Mouse (Mus musculus) forebrain, postnatal 0 days (tissue): ENCODE measurements around the gene Naa38. TPM values are rescaled to one million over a fixed set of nuclear protein-coding genes. Genes with fewer than 3 reads are reported as not detected.

Experiments used
- ATAC-seq: fragments of 200-750 bp; cut with Nextera tagmentation; 2 replicates; pipeline ENCODE4 v1.8.0; 2017; ENCODE audit warnings: mild to moderate bottlenecking, moderate library complexity
- DNase-seq: peaks from one replicate; pipeline ENCODE4 v3.0.0-alpha.2; 2015
- H3K27ac ChIP-seq: fragments of 300-500 bp; sonication (generic); 2 replicates; pipeline ENCODE4 v1.5.1; 2014; ENCODE audit warnings: low read depth, mild to moderate bottlenecking, antibody characterized with exemption, low read length, moderate library complexity, mixed read lengths
- H3K27me3 ChIP-seq: fragments of 300-500 bp; sonication (generic); 2 replicates; pipeline ENCODE4 v1.6.1; 2014; ENCODE audit warnings: mild to moderate bottlenecking, low read length, mixed read lengths; ENCODE audit not compliant: insufficient read depth
- H3K36me3 ChIP-seq: fragments of 300-500 bp; sonication (generic); 2 replicates; pipeline ENCODE4 v1.6.1; 2014; ENCODE audit warnings: mild to moderate bottlenecking, moderate library complexity; ENCODE audit not compliant: insufficient read depth
- H3K4me1 ChIP-seq: fragments of 300-500 bp; sonication (generic); 2 replicates; pipeline ENCODE4 v1.6.1; 2014; ENCODE audit warnings: antibody characterized with exemption; ENCODE audit not compliant: insufficient read depth
- H3K4me2 ChIP-seq: fragments of 300-500 bp; sonication (generic); 2 replicates; pipeline ENCODE4 v1.6.1; 2014; ENCODE audit warnings: low read depth, mild to moderate bottlenecking, moderate library complexity
- H3K4me3 ChIP-seq: fragments of 300-500 bp; sonication (generic); 2 replicates; pipeline ENCODE4 v1.5.1; 2014; ENCODE audit warnings: low read depth, low read length, mixed read lengths
- H3K9ac ChIP-seq: fragments of 300-500 bp; sonication (generic); 2 replicates; pipeline ENCODE4 v1.6.1; 2014; ENCODE audit warnings: mild to moderate bottlenecking
- H3K9me3 ChIP-seq: fragments of 300-500 bp; sonication (generic); 2 replicates; pipeline ENCODE4 v1.6.1; 2016; ENCODE audit warnings: low read length
- CTCF ChIP-seq: sonication (generic); IDR thresholded peaks from 2 replicates; pipeline ENCODE4 v1.5.1; 2016; ENCODE audit warnings: antibody characterized with exemption, control low read depth, low read depth
- WGBS: fragments of 180-500 bp; shearing (Covaris S2); extraction: QIAGEN DNeasy Blood & Tissue Kit; methylation state at CpG from one replicate; pipeline ENCODE4 v1.1.7; 2014; 5-methylcytosine and 5-hydroxymethylcytosine counted together
- polyA plus RNA-seq: library from polyadenylated mRNA; unstranded; fragments of >200 nt; fragmentation: Nextera tagmentation; extraction: Ambion mirVana; gene quantifications from 2 replicates; pipeline ENCODE4 v1.2.1, GENCODE M21; 2015
- total RNA-seq: library from RNA; depleted of rRNA; stranded (reverse); fragments of >200 nt; gene quantifications from 2 replicates; pipeline ENCODE4 v1.2.3, GENCODE M21; 2014

Naa38 gene
- total and polyA plus RNA-seq, 2 experiments from 2014 or later, result 47.7 to 125 TPM

GRCm38 (mm10) chr11:69373223-69373965, 21.9 kb upstream of the Naa38 start:
- ATAC-seq (no peak), DNase-seq (no peak)
- peak overlapping the region; percentile 80; the same call in 1 of the 2 replicates for H3K27ac ChIP-seq
- no peaks in the 10 kb centered on the region for H3K9me3 ChIP-seq
- H3K27me3 ChIP-seq, result no peaks in the 10 kb centered on the region
- no peak overlapping the region for H3K9ac ChIP-seq
- H3K4me1 ChIP-seq, result peaks cover 21% of the 10 kb centered on the region
- 0 out of 2 replicates have a peak, but pooled peaks cover 4% of the 10 kb centered on the region for H3K36me3 ChIP-seq
- no peak overlapping the region for H3K4me3 ChIP-seq
- H3K4me2 ChIP-seq, result no peak overlapping the region
- 91% methylated on average over 16 of the region's 16 CpGs for WGBS
- no peak for TF ChIP-seq CTCF

DNA sequence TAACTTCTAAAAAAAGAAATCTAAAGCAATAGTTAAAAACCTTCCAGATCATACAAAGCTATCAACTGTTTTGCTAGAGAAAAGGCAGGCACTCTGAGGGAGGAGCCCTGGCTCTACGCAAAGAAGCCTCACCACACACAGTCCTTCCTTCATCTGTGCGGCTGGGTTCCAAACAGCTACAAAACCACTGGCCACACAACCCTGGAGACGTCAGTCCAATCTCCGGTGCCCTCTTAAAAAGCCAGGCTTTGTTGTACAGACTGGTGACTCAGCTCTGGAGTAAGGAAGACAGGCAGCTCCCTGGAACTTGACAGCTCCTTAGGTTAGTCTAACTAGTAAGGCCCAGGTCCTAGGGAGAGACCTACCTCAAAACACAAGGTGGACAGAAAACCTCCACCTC, 19.6 kb upstream of the Naa38 start:
- no peak overlapping the region for H3K27ac ChIP-seq
- 0 out of 2 replicates have a peak, but pooled peaks cover 4% of the 10 kb centered on the region for H3K36me3 ChIP-seq
- H3K27me3 ChIP-seq, result no peaks in the 10 kb centered on the region
- 89% methylated on average over 4 of the region's 4 CpGs for WGBS
- H3K4me3 ChIP-seq, result no peak overlapping the region
- H3K4me1 ChIP-seq, result peaks cover 19% of the 10 kb centered on the region
- no peak overlapping the region for H3K9ac ChIP-seq
- TF ChIP-seq CTCF, result no peak
- H3K9me3 ChIP-seq, result no peaks in the 10 kb centered on the region
- ATAC-seq (no peak), DNase-seq (no peak)
- H3K4me2 ChIP-seq, result no peak overlapping the region

GRCm38 (mm10) chr11:69377766-69378165, 17.5 kb upstream of the Naa38 start:
- H3K27me3 ChIP-seq, result no peaks in the 10 kb centered on the region
- H3K9ac ChIP-seq, result no peak overlapping the region
- ATAC-seq, result no peak
- no peak overlapping the region for H3K4me3 ChIP-seq
- no peak overlapping the region for H3K4me2 ChIP-seq
- 0 out of 2 replicates have a peak, but pooled peaks cover 4% of the 10 kb centered on the region for H3K36me3 ChIP-seq
- no peaks in the 10 kb centered on the region for H3K9me3 ChIP-seq
- no peak for DNase-seq
- WGBS, result 73% methylated on average over 3 of the region's 3 CpGs
- no peak for TF ChIP-seq CTCF
- no peaks in the 10 kb centered on the region for H3K4me1 ChIP-seq
- H3K27ac ChIP-seq, result no peak overlapping the region

GRCm38 (mm10) chr11:69379600-69379999, 15.7 kb upstream of the Naa38 start:
- Histone ChIP-seq H3K36me3 (no peaks in the 10 kb centered on the region), H3K27me3 (no peaks in the 10 kb centered on the region), H3K27ac (no peak overlapping the region), H3K9ac (no peak overlapping the region), H3K4me3 (no peak overlapping the region), H3K4me1 (no peaks in the 10 kb centered on the region), H3K4me2 (no peak overlapping the region), H3K9me3 (no peaks in the 10 kb centered on the region)
- DNase-seq, result no peak
- WGBS, result 89% methylated on average over 3 of the region's 3 CpGs
- no peak for TF ChIP-seq CTCF
- ATAC-seq, result no peak

- no peak for ATAC-seq
- WGBS, result 66% methylated on average over 6 of the region's 6 CpGs
- no peak for DNase-seq
Observed at GRCm38 (mm10) chr11:69381356-69381755, 13.9 kb upstream of the Naa38 start.

GRCm38 (mm10) chr11:69382478-69383105, 12.7 kb upstream of the Naa38 start:
- Histone ChIP-seq H3K9ac (no peak overlapping the region), H3K4me3 (no peak overlapping the region), H3K4me2 (no peak overlapping the region), H3K4me1 (no peaks in the 10 kb centered on the region), H3K27ac (no peak overlapping the region), H3K9me3 (no peaks in the 10 kb centered on the region), H3K36me3 (no peaks in the 10 kb centered on the region), H3K27me3 (no peaks in the 10 kb centered on the region)
- no peak for ATAC-seq
- DNase-seq, result no peak
- 54% methylated on average over 10 of the region's 10 CpGs for WGBS
- TF ChIP-seq CTCF, result no peak

More at GRCm38 (mm10) chr11:69381356-69381755, 13.9 kb upstream of the Naa38 start:
- H3K4me2 ChIP-seq, result no peak overlapping the region
- no peaks in the 10 kb centered on the region for H3K36me3 ChIP-seq
- no peak overlapping the region for H3K9ac ChIP-seq
- no peaks in the 10 kb centered on the region for H3K27me3 ChIP-seq
- H3K4me1 ChIP-seq, result no peaks in the 10 kb centered on the region
- H3K9me3 ChIP-seq, result no peaks in the 10 kb centered on the region
- H3K27ac ChIP-seq, result no peak overlapping the region
- no peak for TF ChIP-seq CTCF
- no peak overlapping the region for H3K4me3 ChIP-seq

- H3K27me3 ChIP-seq, result no peaks in the 10 kb centered on the region
- no peak for DNase-seq
- no peak for ATAC-seq
- H3K4me1 ChIP-seq, result no peaks in the 10 kb centered on the region
- H3K9ac ChIP-seq, result no peak overlapping the region
- no peaks in the 10 kb centered on the region for H3K36me3 ChIP-seq
- no peak overlapping the region for H3K4me3 ChIP-seq
- H3K4me2 ChIP-seq, result no peak overlapping the region
- no peaks in the 10 kb centered on the region for H3K9me3 ChIP-seq
- TF ChIP-seq CTCF, result no peak
- no peak overlapping the region for H3K27ac ChIP-seq
- 79% methylated on average over 6 of the region's 6 CpGs for WGBS
Observed at GRCm38 (mm10) chr11:69384979-69385378, 10.3 kb upstream of the Naa38 start.
